Mouse (Mus musculus): ENCODE measurements around the gene Nup107. TPM values are rescaled to one million over a fixed set of nuclear protein-coding genes. Genes with fewer than 3 reads are reported as not detected.

Gene Nup107
- total RNA-seq, 4 experiments from 2014 or later, result 13.3 to 21.0 (median 15.6) TPM

DNA sequence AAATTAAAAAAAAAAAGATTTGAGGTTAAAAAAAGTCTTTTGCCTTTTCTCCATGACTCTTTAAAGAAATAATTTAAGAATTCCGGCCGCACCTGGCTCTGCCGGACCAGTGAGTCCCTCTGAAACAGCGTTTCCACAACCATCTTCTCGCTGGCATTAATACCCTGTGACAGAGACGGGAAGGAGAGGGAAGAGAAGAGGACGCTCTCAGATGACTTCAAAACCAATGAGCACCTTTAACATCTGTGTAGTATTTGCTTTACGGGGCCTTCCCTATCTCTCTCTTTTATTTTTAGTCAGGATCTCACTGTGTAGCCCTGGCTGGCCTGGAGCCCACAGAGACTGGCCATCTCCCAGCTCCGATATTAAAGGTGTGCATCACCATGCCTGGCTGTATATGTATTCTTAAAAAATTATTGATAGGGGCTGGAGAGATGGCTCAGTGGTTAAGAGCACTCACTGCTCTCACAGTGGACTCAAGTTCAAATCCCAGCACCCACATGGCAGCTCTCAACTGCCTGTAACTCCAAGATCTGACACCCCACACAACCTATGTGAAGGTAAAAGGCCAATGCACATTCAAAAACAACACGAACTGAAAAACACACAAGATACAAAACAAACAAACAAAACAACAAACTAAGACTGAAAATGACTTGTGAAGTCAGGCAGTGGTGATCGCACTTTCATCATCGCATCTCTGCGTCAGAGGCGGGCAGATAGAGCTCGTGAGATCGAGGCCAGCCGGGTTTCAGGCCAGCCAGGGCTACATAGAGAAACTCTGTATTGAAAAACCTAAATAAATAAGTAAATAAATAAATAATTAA is 14.8 kb downstream of the Nup107 start:
- no peak for DNase-seq

DNA sequence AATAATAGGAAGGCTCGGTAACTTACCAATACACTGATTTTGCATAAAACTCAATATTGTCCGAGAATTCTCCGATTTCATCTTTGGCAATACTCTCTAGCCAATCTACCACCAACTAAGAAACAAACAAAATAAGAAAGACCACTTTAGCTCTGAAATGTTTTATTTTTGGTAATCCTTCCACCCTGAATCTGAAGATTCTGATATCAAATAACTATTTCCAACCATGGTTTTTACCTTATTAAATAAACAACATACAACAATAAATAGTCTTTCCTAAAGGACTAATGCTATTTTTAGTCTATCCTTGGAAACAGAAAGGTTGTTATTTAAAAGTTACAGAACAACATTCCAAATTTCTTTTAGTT is 15.4 kb downstream of the Nup107 start:
- no peak for DNase-seq

DNA sequence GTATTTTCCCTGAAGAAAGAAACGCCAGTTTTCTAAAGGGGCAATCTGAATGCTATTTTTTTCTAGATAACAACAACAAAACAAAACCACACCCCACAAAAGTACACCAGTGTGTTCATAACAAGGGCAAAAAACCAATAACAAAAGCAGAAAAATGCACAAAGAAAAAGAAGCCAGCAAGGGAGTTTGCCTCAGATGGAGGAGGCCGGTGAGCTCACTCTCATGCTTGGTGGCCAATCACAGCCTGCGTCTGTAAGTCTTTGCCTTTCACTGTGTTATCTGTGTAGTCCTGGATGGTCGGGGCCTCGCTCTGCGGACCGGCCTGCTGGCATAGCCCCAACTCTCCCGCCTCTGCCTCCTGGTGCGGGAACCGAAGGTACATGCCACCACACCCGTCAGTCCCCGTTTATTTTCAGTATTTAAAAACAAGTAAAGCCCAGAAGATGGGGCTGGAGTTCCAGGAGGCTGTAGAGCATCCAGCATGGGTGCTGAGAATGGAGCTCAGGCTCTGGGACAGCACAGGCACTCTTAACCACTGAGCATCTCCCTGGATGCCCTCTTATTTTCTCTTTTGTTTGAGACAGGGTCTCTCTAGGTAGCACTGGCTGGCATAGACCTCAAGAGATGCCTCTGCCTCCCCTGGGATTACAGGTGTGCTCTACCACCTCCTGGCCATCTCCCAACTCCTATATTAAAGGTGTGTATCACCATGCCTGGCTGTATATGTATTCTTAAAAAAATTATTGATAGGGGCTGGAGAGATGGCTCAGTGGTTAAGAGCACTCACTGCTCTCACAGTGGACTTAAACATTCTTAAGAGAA is 16.0 kb downstream of the Nup107 start:
- DNase-seq, result no peak

DNA sequence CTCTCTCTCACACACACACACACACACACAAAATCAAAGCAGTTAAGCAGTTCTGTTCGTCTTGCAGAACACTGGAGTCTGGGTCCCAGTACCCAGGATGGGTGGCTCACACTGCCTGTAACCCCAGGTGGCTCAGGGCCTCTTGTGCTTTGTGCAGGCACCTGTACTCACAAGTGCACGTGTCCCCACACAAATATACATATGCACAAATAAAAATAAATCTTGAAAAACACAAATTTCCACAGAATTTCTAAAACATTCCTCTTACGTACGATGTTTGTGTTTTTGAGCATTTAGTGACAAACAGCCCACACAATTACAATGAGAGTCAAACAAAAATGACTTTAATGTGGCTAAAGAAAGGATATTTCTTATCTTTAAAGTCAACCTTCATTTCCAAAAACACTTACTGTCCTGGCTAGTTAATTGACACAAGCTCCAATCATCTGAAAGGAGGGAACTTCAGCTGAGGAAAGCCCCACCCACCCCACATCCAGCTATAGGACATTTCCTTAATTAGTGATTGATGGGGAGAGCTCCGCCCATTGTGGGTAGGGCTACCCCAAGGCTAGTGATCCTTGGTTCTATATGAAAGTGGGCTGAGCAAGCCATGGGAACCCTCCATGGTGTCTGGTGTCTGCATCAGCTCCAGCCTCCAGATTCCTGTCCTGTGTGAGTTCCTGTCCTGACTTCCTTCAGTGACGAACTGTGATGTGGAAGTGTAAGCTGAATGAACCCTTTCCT is 16.9 kb downstream of the Nup107 start:
- DNase-seq, result no peak

DNA sequence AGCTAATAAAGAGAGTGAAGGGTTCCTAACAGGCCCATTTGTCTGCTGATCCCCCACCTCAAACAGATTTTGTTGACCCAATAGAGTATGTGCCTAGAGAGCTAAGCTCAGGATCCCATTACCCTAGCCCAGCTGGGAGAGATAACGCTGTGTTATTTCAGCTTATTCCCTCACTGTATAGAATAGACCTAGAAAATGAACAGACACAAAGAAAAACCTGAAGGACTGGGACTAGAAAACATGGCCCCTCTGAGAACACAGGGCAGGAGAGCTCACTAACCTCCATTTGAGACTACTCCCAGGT is 17.7 kb downstream of the Nup107 start:
- no peak for DNase-seq

DNA sequence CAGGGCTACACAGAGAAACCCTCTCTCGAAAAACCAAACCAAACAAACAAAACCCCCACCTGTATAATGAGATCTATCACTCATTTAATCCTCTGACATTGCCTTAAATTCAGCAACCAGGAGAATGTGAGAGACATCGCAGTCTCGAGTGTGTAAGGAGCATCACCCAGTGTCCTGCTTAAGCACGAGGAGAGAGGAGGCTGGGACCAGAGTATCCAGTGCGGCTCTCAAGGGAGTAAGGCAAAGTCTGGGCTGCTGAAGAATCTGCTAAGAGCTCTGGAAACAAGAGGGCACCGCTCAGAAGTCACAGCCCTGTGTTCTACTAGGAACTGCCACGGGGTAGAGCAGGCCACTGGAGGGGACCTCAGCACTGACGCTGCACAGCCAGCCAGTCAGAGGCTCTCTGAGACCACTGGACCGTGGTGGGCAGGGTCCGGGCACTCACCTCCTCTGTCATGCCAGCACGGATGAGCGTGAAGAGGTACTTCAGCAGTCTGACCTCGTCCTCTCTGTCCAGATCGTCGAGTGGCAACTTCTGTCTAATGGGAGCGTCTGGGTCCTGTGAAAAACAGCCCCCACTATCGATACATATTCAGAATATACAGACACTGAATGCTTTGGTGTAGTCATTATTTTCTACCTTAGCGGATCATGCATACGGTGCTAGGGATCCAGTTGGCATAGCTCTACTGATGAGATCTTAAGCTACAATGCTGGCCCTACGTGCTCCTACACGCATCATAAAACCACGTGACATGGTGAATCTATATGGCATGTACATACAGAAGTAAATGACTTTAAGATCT is 18.3 kb downstream of the Nup107 start:
- DNase-seq, result no peak

DNA sequence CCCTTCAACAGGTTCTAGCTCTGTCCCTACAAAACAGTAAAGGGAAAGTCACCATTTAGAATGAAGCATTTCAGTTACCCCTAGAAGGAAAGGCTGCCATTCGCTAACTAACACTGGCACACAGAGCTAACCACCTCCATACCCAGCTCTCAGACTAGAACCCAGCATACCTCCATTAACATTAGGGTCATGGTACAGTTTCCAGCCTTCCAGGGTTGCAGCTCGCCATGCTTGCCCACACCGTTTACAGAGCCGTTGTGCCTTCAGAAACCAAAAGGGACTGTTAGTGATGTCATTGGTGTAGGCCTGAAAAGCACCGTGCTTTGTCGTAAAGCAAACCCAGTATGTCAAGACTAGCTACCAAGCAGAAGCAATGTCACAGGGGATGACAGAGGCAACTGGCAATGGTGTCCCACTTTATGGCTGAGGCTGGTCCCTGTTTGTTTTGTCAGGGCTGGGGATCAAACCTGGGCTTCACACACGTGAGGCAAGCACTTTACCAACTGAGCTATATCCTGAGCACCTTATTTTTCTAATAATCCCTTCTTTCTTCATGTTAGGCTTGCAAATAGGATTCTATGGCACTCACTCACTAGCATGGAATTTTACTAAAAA is 19.3 kb downstream of the Nup107 start:
- DNase-seq, result no peak

DNA sequence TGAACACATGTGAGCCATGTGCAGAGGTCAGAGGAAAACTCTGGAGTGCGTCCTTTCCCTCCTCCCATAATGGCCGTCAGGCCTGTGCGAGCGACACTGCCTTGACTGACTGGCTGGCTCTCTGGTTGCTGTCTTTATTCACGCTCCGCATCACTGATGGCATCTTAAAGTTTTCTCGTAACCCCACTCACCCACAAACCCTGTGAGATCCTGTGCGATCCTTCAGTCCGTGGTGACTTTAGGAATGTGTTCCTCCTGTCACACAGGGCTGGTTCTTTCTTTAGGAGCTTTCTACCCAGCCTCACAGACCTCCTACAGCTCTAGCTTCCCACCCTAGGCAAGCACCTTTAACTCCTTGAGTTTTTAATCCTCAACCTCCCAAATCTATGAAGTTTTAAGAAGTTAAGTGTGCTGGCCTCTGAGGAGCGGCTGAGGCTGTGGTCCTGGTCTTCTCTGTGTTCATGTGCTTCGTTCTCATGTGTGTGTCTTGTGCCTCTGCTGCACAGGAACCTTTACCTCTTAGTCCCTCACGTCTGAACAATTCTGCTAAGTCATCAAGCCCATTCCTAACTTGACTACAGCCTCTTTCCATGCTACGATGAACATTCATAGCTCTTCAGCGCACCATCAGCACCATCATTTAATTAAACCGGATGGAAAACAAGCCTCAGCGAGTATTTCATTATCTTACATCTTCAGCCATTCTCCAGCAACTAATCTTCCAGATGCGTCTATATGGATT is 20.0 kb downstream of the Nup107 start:
- no peak for DNase-seq

DNA sequence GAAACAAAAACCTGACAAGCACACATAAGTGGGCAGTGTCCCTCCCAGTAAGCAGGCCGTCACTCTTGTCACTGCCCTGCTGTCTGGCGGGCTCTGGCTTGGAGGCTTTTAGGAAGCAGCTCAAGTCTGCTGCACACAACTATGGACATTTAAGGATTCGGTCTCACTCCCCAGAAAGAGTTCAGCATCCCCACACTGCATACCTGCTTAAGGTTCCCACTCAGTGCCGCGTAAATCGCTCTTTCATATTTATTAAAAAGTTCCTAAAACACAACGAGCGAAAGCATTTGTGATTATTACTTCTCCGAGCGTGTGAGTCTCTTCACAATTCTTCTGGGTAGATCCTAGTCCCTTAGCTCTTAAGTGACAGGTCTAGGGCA is 21.4 kb downstream of the Nup107 start:
- DNase-seq, result no peak

DNA sequence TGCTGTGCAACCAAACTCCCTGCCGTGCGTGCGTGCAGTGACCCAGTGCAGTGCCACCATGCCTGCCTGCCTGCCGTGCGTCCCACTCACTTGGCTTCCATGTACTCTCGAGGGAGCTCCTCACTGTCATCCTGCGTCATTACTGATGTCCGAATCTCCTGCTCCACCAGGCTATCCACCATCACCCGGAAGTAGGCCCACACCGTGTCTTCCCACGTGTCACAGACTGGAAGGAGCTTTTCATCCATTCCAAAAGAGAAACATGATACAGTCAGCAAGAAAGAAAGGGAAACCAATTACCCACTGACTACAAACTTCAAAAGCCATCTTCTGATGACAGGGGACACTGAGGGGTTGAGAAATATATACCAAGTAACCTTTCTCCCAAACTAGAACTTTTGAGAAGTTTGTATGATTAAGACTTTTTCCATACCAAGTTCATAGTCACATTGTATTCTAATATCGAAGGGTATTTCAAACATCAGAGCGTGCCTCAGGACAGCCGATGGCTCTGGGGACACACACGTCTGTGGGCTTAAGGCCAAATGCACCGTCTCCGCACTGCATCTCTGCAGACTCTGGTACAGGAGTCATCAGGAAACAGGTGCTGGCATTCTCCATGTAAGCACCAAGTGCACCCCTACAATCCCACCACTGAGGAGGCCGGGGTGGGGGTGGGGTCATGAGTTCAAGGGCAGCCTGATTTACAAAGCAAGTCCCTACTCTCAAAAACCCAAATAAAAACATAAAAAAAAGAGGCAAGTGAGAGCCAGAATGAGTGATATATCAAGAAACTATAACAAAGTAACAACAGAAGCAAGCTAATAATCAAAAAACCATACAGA is 22.0 kb downstream of the Nup107 start:
- DNase-seq, result no peak

DNA sequence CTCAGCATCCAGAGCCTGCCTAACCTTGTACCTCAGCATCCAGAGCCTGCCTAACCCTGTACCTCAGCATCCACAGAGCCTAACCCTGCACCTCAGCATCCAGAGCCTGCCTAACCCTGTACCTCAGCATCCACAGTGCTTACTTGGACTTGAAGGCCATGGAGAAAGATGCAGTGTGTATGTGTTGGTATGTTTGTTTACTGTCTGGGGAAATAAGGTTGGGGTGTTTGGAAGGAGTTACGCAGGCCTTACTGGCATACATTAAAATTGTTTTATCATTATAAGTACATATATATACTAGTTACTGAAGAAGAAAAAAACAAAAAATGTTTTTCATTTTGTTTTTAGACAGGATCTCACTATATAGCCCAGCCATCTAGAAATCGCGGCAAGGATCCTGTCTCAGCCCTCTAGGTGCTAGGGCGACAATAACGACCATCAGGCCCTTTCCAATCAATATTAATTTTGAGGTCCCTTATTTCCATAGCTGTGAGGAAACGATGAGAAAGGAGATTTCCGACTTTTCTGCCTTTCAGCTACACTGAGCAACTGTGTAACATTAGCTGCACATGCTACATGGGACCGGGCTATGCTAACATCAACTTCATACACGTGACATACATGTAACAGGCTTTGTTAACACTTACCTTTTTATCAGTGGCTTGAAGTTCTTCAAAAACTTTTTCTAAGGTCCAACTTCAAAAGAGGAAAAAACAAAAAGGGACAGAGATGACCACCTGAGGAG is 22.8 kb downstream of the Nup107 start:
- no peak for DNase-seq

DNA sequence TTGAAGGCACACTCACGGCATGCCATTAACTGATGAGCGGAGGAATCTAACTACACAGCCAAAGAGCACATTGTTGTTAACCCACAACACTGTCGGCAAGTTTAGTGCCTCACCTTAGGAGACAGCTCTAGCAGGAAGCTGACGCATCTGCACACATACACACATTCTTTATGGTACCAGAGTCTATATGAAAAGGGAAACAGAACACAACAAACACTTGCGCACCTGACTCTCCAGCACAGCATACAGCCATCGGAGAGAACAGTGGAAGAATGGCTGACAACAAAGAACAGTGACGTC is 24.4 kb downstream of the Nup107 start:
- no peak for DNase-seq

DNA sequence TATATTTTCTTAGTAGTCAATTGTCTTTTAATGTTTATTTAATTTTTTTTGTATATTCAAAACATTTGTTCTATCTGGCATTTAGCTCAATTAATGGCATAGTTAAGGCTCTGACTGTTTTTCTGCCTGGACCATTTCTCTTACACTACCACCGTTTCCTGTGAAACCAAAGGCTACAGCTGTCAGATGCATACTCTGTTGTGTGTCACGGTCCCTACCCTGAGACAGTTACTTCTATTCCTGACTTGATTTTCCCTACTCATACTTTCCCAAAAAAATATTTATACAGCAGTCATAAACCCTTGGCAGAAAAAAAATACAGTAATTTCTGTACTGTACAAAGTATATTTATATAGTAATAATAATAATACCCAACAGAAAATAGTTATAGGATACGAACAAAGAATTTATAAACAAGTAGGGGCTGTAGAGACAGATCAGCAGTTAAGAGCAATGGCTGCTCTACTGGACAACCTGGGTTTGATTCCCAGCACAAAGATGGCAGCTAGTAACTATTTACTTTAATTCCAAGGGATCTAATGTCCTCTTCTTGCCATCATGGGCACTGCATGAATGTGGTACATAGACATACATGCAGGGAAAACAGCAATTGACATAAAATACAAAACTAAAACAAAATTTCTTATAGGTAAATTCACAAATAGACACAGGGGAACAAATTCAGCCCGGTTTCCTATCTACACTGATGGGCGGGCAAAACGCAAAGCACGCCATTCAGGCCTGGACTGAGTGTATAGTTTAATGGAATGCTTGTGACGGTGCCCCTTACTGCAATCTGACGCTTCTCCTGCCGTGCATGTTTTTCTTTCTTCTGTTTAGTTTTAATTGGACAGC is 25.0 kb downstream of the Nup107 start:
- no peak for DNase-seq

DNA sequence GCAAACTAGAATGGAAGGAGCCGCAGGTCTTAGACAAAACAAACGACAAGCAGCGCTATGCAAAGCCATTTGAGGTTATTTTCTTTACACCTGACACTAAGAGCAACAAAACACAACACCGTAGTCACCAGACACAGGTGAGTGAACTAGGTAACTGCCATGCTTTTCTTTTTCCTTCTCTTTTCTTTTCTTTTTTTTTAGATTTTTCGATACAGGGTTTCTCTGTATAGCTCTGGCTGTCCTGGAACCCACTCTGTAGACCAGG is 25.7 kb downstream of the Nup107 start:
- no peak for DNase-seq

DNA sequence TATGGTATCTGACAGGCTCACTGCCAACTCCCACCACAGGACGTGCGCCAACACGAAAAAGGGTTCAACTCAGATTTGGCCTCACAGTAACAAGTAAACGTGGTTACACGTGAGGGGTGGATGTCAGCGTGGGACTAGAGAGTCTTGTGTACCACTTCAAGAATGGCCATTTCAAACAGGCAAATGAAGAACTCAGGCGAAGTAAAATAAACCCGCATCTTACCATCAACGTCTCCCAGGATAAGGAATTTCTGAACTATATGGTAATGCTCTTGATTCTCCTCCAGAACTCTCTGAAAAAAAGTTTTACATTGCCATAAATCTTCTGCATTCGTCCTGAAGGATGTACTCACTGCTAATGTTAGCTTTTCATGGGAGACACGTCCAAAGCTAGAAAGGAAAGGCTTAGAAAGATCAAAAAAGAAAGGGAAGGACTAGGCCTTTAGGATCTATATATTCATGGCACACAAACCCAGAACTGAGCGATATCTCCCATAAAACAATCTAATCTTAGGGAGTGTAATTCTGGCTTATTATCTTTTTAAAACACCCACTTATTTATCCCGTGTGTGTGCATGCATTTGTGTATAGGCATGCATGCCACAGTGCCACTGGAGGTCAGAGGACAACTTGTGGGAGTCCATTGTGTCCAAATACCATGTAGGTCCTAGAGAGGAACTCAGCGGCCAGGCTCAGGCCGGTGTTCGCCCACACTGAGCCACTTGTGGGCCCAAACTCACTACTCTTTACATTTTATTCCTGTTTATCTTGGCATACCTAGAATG is 26.2 kb downstream of the Nup107 start:
- no peak for DNase-seq

DNA sequence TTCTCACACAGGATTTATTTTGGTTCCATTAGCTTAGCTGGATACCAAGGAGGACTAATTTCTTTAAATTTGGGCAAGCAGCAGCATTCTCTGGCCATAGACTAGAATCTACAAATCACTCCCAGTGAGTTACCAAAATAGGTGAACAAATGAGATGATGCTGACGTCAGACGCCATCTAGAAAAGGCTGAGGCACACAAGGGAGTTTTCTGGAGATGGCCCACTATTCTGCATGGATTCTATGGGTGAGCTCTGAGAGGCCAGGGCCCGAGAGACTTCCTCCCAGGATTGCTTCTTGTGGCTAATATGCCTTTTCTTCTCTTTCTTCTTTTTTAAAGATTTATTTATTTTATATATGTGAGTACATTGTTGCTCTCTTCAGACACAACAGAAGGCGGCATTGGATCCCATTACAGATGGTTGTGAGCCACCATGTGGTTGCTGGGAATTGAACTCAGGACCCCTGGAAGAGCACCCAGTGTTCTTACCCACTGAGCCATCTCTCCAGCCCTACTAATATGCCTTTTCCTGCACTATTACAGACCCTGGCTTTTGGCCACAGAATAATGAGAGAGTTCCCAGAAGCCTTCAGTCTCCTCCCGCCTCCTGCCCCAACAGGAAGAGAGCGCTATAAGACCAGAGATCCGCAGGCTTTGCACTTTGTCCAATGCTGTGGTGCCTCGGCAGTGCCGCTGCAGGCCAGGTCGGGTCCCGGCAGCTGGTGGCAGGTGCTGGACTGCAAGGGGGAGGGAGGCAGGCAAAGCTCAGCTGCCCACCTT is 27.2 kb downstream of the Nup107 start:
- no peak for DNase-seq

DNA sequence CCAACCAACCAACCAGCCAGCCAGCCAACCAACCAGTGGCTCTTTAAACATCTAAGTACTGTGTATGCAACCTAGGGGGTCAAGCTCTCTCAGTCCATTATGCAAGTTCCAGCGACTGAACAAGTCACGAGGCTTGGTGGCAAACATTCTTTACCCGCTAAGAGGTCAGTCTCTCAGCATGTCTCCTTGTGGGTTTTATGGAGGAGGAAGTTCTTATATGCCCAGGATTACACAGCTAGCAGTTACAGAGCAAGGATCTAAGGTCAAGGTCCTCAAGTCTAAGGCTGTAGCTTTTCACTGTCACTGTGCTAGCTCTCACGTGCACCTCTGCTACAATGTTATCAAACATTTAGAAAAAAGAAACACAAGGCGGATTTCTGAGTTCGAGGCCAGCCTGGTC is 27.9 kb downstream of the Nup107 start:
- no peak for DNase-seq
